Mouse (Mus musculus) spleen, postnatal 0 days (tissue): Measurements from ENCODE around the gene Sbno2. TPM values are rescaled to one million over a fixed set of nuclear protein-coding genes. Genes with fewer than 3 reads are reported as not detected.

Experiments
- polyA plus RNA-seq: library from polyadenylated mRNA; unstranded; fragments of >200 nt; fragmentation: Nextera tagmentation; extraction: Ambion mirVana; gene quantifications from 2 replicates; pipeline ENCODE4 v1.2.1, GENCODE M21; 2015

Gene Sbno2
- polyA plus RNA-seq: 15.9 and 16.2 TPM in 2 replicates

GRCm38 (mm10) chr10:80105460-80105859 lies at the start of gene Sbno2:
Gene Sbno2 (minus strand): TSS chr10:80105571.

GRCm38 (mm10) chr10:80147719-80148601 lies 42.6 kb upstream of the Sbno2 start, which contains the start of gene Midn:
Gene Midn (plus strand): TSS chr10:80148272.

GRCm38 (mm10) chr10:80140666-80141035 lies 35.3 kb upstream of the Sbno2 start, which contains the start of gene Cbarp:
Gene Cbarp (minus strand): TSS chr10:80140835.

GRCm38 (mm10) chr10:80138553-80139438 lies 33.4 kb upstream of the Sbno2 start, which contains the start of gene Atp5d:
Gene Atp5d (plus strand): TSS chr10:80138632.

GRCm38 (mm10) chr10:80115290-80115943 lies 10.0 kb upstream of the Sbno2 start, which contains the start of gene Stk11:
Gene Stk11 (plus strand): TSS chr10:80115803.

GRCm38 (mm10) chr10:80047041-80047565 lies 58.3 kb downstream of the Sbno2 start, which contains the start of gene Gpx4:
Gene Gpx4 (plus strand): TSS chr10:80047166.

GRCm38 (mm10) chr10:80039559-80039979 lies 65.8 kb downstream of the Sbno2 start, which contains the start of gene Polr2e:
Gene Polr2e (minus strand): TSS chr10:80039795.

GRCm38 (mm10) chr10:80016511-80016910 lies 88.9 kb downstream of the Sbno2 start, which contains the start of gene Arhgap45:
Gene Arhgap45 (plus strand): TSS chr10:80016653.

Other genes starting within 250 kb of the Sbno2 start
- gene Prtn3, start 231.1 kb downstream of the Sbno2 start, polyA plus RNA-seq: 176 and 239 TPM in 2 replicates
- 9.7 and 12.6 TPM in 2 replicates for gene Plppr3, start 230.9 kb downstream of the Sbno2 start, polyA plus RNA-seq
- gene Elane, start 219.3 kb downstream of the Sbno2 start, polyA plus RNA-seq: 219 and 294 TPM in 2 replicates
- not detected in 2 replicates for gene Cfd, start 214.7 kb downstream of the Sbno2 start, polyA plus RNA-seq
- 20.3 and 23.3 TPM in 2 replicates for gene Med16, start 196.6 kb downstream of the Sbno2 start, polyA plus RNA-seq
- not detected in 2 replicates for gene Gm26602, start 194.7 kb downstream of the Sbno2 start, polyA plus RNA-seq
- gene Kiss1r, start 188.6 kb downstream of the Sbno2 start, polyA plus RNA-seq: 0.41 and 0.68 TPM in 2 replicates
- gene R3hdm4, start 184.4 kb downstream of the Sbno2 start, polyA plus RNA-seq: 107 and 121 TPM in 2 replicates
- 6.2 and 8.2 TPM in 2 replicates for gene Arid3a, start 178.5 kb downstream of the Sbno2 start, polyA plus RNA-seq
- gene Wdr18, start 145.4 kb downstream of the Sbno2 start, polyA plus RNA-seq: 64.8 and 66.8 TPM in 2 replicates
- gene Grin3b, start 134.9 kb downstream of the Sbno2 start, polyA plus RNA-seq: 0.11 TPM in 2 replicates
- gene Tmem259, start 121.2 kb downstream of the Sbno2 start, polyA plus RNA-seq: 16.8 and 16.9 TPM in 2 replicates
- gene Cnn2, start 117.0 kb downstream of the Sbno2 start, polyA plus RNA-seq: 98.3 and 121 TPM in 2 replicates
- gene Abca7, start 109.1 kb downstream of the Sbno2 start, polyA plus RNA-seq: 8.3 and 8.8 TPM in 2 replicates
- 34.2 and 41.9 TPM in 2 replicates for gene Arhgap45, start 88.9 kb downstream of the Sbno2 start, polyA plus RNA-seq
- 108 and 111 TPM in 2 replicates for gene Polr2e, start 65.8 kb downstream of the Sbno2 start, polyA plus RNA-seq
- 650 and 699 TPM in 2 replicates for gene Gpx4, start 58.4 kb downstream of the Sbno2 start, polyA plus RNA-seq
- 27.2 and 28.1 TPM in 2 replicates for gene Stk11, start 10.2 kb upstream of the Sbno2 start, polyA plus RNA-seq
- gene Atp5d, start 33.1 kb upstream of the Sbno2 start, polyA plus RNA-seq: 340 and 357 TPM in 2 replicates
- 0.64 and 1.0 TPM in 2 replicates for gene Cbarp, start 35.3 kb upstream of the Sbno2 start, polyA plus RNA-seq
- 6.4 and 8.1 TPM in 2 replicates for gene Midn, start 42.7 kb upstream of the Sbno2 start, polyA plus RNA-seq
- 139 and 157 TPM in 2 replicates for gene Cirbp, start 60.4 kb upstream of the Sbno2 start, polyA plus RNA-seq
- gene 1600002K03Rik, start 67.4 kb upstream of the Sbno2 start, polyA plus RNA-seq: 11.0 and 12.5 TPM in 2 replicates
- 2.0 and 3.0 TPM in 2 replicates for gene Efna2, start 73.9 kb upstream of the Sbno2 start, polyA plus RNA-seq
- 34.1 and 39.0 TPM in 2 replicates for gene Mum1, start 120.9 kb upstream of the Sbno2 start, polyA plus RNA-seq
- gene Ndufs7, start 143.6 kb upstream of the Sbno2 start, polyA plus RNA-seq: 272 and 282 TPM in 2 replicates
- gene Gamt, start 155.4 kb upstream of the Sbno2 start, polyA plus RNA-seq: 6.0 and 8.6 TPM in 2 replicates
- gene Dazap1, start 155.9 kb upstream of the Sbno2 start, polyA plus RNA-seq: 45.5 and 45.9 TPM in 2 replicates
- 877 and 915 TPM in 2 replicates for gene Rps15, start 186.9 kb upstream of the Sbno2 start, polyA plus RNA-seq
- gene Apc2, start 190.4 kb upstream of the Sbno2 start, polyA plus RNA-seq: 0.12 and 0.13 TPM in 2 replicates
- gene 2310011J03Rik, start 215.0 kb upstream of the Sbno2 start, polyA plus RNA-seq: 51.7 and 54.7 TPM in 2 replicates
- 5.2 and 5.4 TPM in 2 replicates for gene Pcsk4, start 223.9 kb upstream of the Sbno2 start, polyA plus RNA-seq
- gene Reep6, start 224.4 kb upstream of the Sbno2 start, polyA plus RNA-seq: 5.7 and 6.7 TPM in 2 replicates
- gene Adamtsl5, start 242.8 kb upstream of the Sbno2 start, polyA plus RNA-seq: 3.7 and 3.8 TPM in 2 replicates